Mouse (Mus musculus): ENCODE measurements around the gene Mest. TPM values are rescaled to one million over a fixed set of nuclear protein-coding genes. Genes with fewer than 3 reads are reported as not detected.

Gene Mest
- polyA plus RNA-seq, 1 experiment from 2014 or later: 2,705 TPM

GRCm38 (mm10) chr6:30703977-30704602 lies 19.3 kb upstream of the Mest start:
- no peak for ATAC-seq (ENCODE audit: insufficient number of reproducible peaks, insufficient read depth, low FRiP score, low read depth)
- H3K36me3 ChIP-seq (ENCODE audit: control insufficient read depth, insufficient read depth, low read length): no peaks in the 10 kb centered on the region
- no peak overlapping the region for H3K4me2 ChIP-seq (ENCODE audit: low read length)
- H3K27ac ChIP-seq (replicated peaks in 1 of 2; ENCODE audit: control insufficient read depth in 1 of 2, insufficient read depth in 1 of 2, low read depth in 2 of 2, low read length in 2 of 2): peak overlapping the region in 1 of 2 experiments; percentile 16; a peak in 1 of 4 replicates
- H3K9me3 ChIP-seq (ENCODE audit: control insufficient read depth, low read length): no peaks in the 10 kb centered on the region
- H3K27me3 ChIP-seq (ENCODE audit: control insufficient read depth, insufficient read depth, low read length): no peaks in the 10 kb centered on the region
- WGBS: 59% methylated on average over 9 of the region's 9 CpGs
- H3K9ac ChIP-seq (ENCODE audit: low read length): no peak overlapping the region
- H3K4me3 ChIP-seq (ENCODE audit: control insufficient read depth in 1 of 2, insufficient read depth in 1 of 2, low read depth in 1 of 2, low read length in 2 of 2): no peak overlapping the region
- H3K4me1 ChIP-seq (ENCODE audit: control insufficient read depth in 2 of 2, insufficient read depth in 2 of 2, low read length in 2 of 2): peaks cover 16 to 17% of the 10 kb centered on the region in 2 experiments; a peak in 3 of 4 replicates

GRCm38 (mm10) chr6:30709115-30709514 lies 14.2 kb upstream of the Mest start:
- Histone ChIP-seq H3K9ac (ENCODE audit: low read length) (no peak overlapping the region), H3K4me3 (ENCODE audit: control insufficient read depth in 1 of 2, insufficient read depth in 1 of 2, low read depth in 1 of 2, low read length in 2 of 2) (no peak overlapping the region), H3K27ac (replicated peaks in 1 of 2; ENCODE audit: control insufficient read depth in 1 of 2, insufficient read depth in 1 of 2, low read depth in 2 of 2, low read length in 2 of 2) (no peak overlapping the region), H3K4me1 (ENCODE audit: control insufficient read depth in 2 of 2, insufficient read depth in 2 of 2, low read length in 2 of 2) (peaks cover 0 to 10% of the 10 kb centered on the region in 2 experiments; a peak in 2 of 4 replicates), H3K9me3 (ENCODE audit: control insufficient read depth, low read length) (no peaks in the 10 kb centered on the region), H3K36me3 (ENCODE audit: control insufficient read depth, insufficient read depth, low read length) (no peaks in the 10 kb centered on the region), H3K4me2 (ENCODE audit: low read length) (no peak overlapping the region), H3K27me3 (ENCODE audit: control insufficient read depth, insufficient read depth, low read length) (no peaks in the 10 kb centered on the region)
- 68% methylated on average over 6 of the region's 6 CpGs for WGBS
- ATAC-seq (ENCODE audit: insufficient number of reproducible peaks, insufficient read depth, low FRiP score, low read depth): no peak

- Histone ChIP-seq H3K4me1 (ENCODE audit: control insufficient read depth in 2 of 2, insufficient read depth in 2 of 2, low read length in 2 of 2) (peaks cover 0 to 8% of the 10 kb centered on the region in 2 experiments; a peak in 2 of 4 replicates), H3K9me3 (ENCODE audit: control insufficient read depth, low read length) (no peaks in the 10 kb centered on the region), H3K27ac (replicated peaks in 1 of 2; ENCODE audit: control insufficient read depth in 1 of 2, insufficient read depth in 1 of 2, low read depth in 2 of 2, low read length in 2 of 2) (0 out of 4 replicates have a peak overlapping the region, but pooled peaks of 1 of the 2 experiments have one; percentile 2), H3K4me2 (ENCODE audit: low read length) (no peak overlapping the region), H3K4me3 (ENCODE audit: control insufficient read depth in 1 of 2, insufficient read depth in 1 of 2, low read depth in 1 of 2, low read length in 2 of 2) (no peak overlapping the region), H3K27me3 (ENCODE audit: control insufficient read depth, insufficient read depth, low read length) (no peaks in the 10 kb centered on the region), H3K36me3 (ENCODE audit: control insufficient read depth, insufficient read depth, low read length) (no peaks in the 10 kb centered on the region), H3K9ac (ENCODE audit: low read length) (no peak overlapping the region)
- whole genome bisulfite sequencing: 61% methylated on average over 25 of the region's 25 CpGs
- ATAC-seq (ENCODE audit: insufficient number of reproducible peaks, insufficient read depth, low FRiP score, low read depth): no peak
Measured at GRCm38 (mm10) chr6:30710371-30711364, 12.7 kb upstream of the Mest start.

GRCm38 (mm10) chr6:30711365-30711763 lies 12.0 kb upstream of the Mest start:
- no peak overlapping the region for H3K4me2 ChIP-seq (ENCODE audit: low read length)
- H3K4me1 ChIP-seq (ENCODE audit: control insufficient read depth in 2 of 2, insufficient read depth in 2 of 2, low read length in 2 of 2): peaks cover 0 to 8% of the 10 kb centered on the region in 2 experiments; a peak in 2 of 4 replicates
- no peak overlapping the region for H3K4me3 ChIP-seq (ENCODE audit: control insufficient read depth in 1 of 2, insufficient read depth in 1 of 2, low read depth in 1 of 2, low read length in 2 of 2)
- ATAC-seq (ENCODE audit: insufficient number of reproducible peaks, insufficient read depth, low FRiP score, low read depth): no peak; the same call in 1 of the 2 replicates
- H3K9me3 ChIP-seq (ENCODE audit: control insufficient read depth, low read length): no peaks in the 10 kb centered on the region
- H3K36me3 ChIP-seq (ENCODE audit: control insufficient read depth, insufficient read depth, low read length): no peaks in the 10 kb centered on the region
- H3K27me3 ChIP-seq (ENCODE audit: control insufficient read depth, insufficient read depth, low read length): no peaks in the 10 kb centered on the region
- 38% methylated on average over 10 of the region's 10 CpGs for WGBS
- 0 out of 4 replicates have a peak overlapping the region, but pooled peaks of 1 of the 2 experiments have one; percentile 2 for H3K27ac ChIP-seq (replicated peaks in 1 of 2; ENCODE audit: control insufficient read depth in 1 of 2, insufficient read depth in 1 of 2, low read depth in 2 of 2, low read length in 2 of 2)
- H3K9ac ChIP-seq (ENCODE audit: low read length): no peak overlapping the region

- Histone ChIP-seq H3K4me1 (ENCODE audit: control insufficient read depth in 2 of 2, insufficient read depth in 2 of 2, low read length in 2 of 2) (peaks cover 0 to 8% of the 10 kb centered on the region in 2 experiments; a peak in 3 of 4 replicates), H3K27me3 (ENCODE audit: control insufficient read depth, insufficient read depth, low read length) (no peaks in the 10 kb centered on the region), H3K4me3 (ENCODE audit: control insufficient read depth in 1 of 2, insufficient read depth in 1 of 2, low read depth in 1 of 2, low read length in 2 of 2) (no peak overlapping the region), H3K9me3 (ENCODE audit: control insufficient read depth, low read length) (no peaks in the 10 kb centered on the region), H3K4me2 (ENCODE audit: low read length) (no peak overlapping the region), H3K36me3 (ENCODE audit: control insufficient read depth, insufficient read depth, low read length) (no peaks in the 10 kb centered on the region), H3K27ac (replicated peaks in 1 of 2; ENCODE audit: control insufficient read depth in 1 of 2, insufficient read depth in 1 of 2, low read depth in 2 of 2, low read length in 2 of 2) (peak overlapping the region; percentile 10 to 23; a peak in 2 of 4 replicates), H3K9ac (ENCODE audit: low read length) (no peak overlapping the region)
- ATAC-seq (ENCODE audit: insufficient number of reproducible peaks, insufficient read depth, low FRiP score, low read depth): peak; percentile 39; the same call in 1 of the 2 replicates
- 47% methylated on average over 7 of the region's 7 CpGs for WGBS
Measured at GRCm38 (mm10) chr6:30712484-30712883, 10.9 kb upstream of the Mest start.

GRCm38 (mm10) chr6:30713455-30713854 lies 9.9 kb upstream of the Mest start:
- no peaks in the 10 kb centered on the region for H3K36me3 ChIP-seq (ENCODE audit: control insufficient read depth, insufficient read depth, low read length)
- no peaks in the 10 kb centered on the region for H3K9me3 ChIP-seq (ENCODE audit: control insufficient read depth, low read length)
- H3K27me3 ChIP-seq (ENCODE audit: control insufficient read depth, insufficient read depth, low read length): no peaks in the 10 kb centered on the region
- no peak overlapping the region for H3K4me3 ChIP-seq (ENCODE audit: control insufficient read depth in 1 of 2, insufficient read depth in 1 of 2, low read depth in 1 of 2, low read length in 2 of 2)
- no peak for ATAC-seq (ENCODE audit: insufficient number of reproducible peaks, insufficient read depth, low FRiP score, low read depth)
- H3K4me2 ChIP-seq (ENCODE audit: low read length): no peak overlapping the region
- H3K27ac ChIP-seq (replicated peaks in 1 of 2; ENCODE audit: control insufficient read depth in 1 of 2, insufficient read depth in 1 of 2, low read depth in 2 of 2, low read length in 2 of 2): peak overlapping the region in 1 of 2 experiments; percentile 53; a peak in 1 of 4 replicates
- H3K4me1 ChIP-seq (ENCODE audit: control insufficient read depth in 2 of 2, insufficient read depth in 2 of 2, low read length in 2 of 2): peaks cover 0 to 8% of the 10 kb centered on the region in 2 experiments; a peak in 3 of 4 replicates
- WGBS: 65% methylated on average over 6 of the region's 6 CpGs
- H3K9ac ChIP-seq (ENCODE audit: low read length): no peak overlapping the region

GRCm38 (mm10) chr6:30713896-30714295 lies 9.5 kb upstream of the Mest start:
- H3K9me3 ChIP-seq (ENCODE audit: control insufficient read depth, low read length): no peaks in the 10 kb centered on the region
- H3K4me1 ChIP-seq (ENCODE audit: control insufficient read depth in 2 of 2, insufficient read depth in 2 of 2, low read length in 2 of 2): peaks cover 0 to 8% of the 10 kb centered on the region in 2 experiments; a peak in 3 of 4 replicates
- H3K4me2 ChIP-seq (ENCODE audit: low read length): no peak overlapping the region
- no peak overlapping the region for H3K4me3 ChIP-seq (ENCODE audit: control insufficient read depth in 1 of 2, insufficient read depth in 1 of 2, low read depth in 1 of 2, low read length in 2 of 2)
- WGBS: 91% methylated on average over 11 of the region's 11 CpGs
- H3K27me3 ChIP-seq (ENCODE audit: control insufficient read depth, insufficient read depth, low read length): no peaks in the 10 kb centered on the region
- no peak overlapping the region for H3K9ac ChIP-seq (ENCODE audit: low read length)
- peak overlapping the region in 1 of 2 experiments; percentile 53; a peak in 1 of 4 replicates for H3K27ac ChIP-seq (replicated peaks in 1 of 2; ENCODE audit: control insufficient read depth in 1 of 2, insufficient read depth in 1 of 2, low read depth in 2 of 2, low read length in 2 of 2)
- no peaks in the 10 kb centered on the region for H3K36me3 ChIP-seq (ENCODE audit: control insufficient read depth, insufficient read depth, low read length)
- ATAC-seq (ENCODE audit: insufficient number of reproducible peaks, insufficient read depth, low FRiP score, low read depth): no peak
